Mouse (Mus musculus) myocyte (in vitro differentiated cells): Measurements from ENCODE around the gene Tmsb4x. TPM values are rescaled to one million over a fixed set of nuclear protein-coding genes. Genes with fewer than 3 reads are reported as not detected.

Experiments used
- H3K27me3 ChIP-seq: one replicate; pipeline ENCODE4 v1.6.1; 2011; ENCODE audit not compliant: control insufficient read depth, insufficient read depth, insufficient read length
- H3K36me3 ChIP-seq: one replicate; pipeline ENCODE4 v1.6.1; 2011; ENCODE audit not compliant: control insufficient read depth, insufficient read depth
- H3K4me2 ChIP-seq: one replicate; pipeline ENCODE4 v1.6.1; 2011; ENCODE audit warnings: low read depth, control low read depth
- H3K4me3 ChIP-seq: one replicate; pipeline ENCODE4 v1.5.1; 2011; ENCODE audit warnings: mild to moderate bottlenecking, control low read depth, moderate library complexity
- H3K79me2 ChIP-seq: one replicate; pipeline ENCODE4 v1.6.1; 2011; ENCODE audit not compliant: control insufficient read depth, insufficient read depth
- H3ac ChIP-seq: one replicate; pipeline ENCODE4 v1.6.1; 2011; ENCODE audit not compliant: control insufficient read depth, insufficient read length
- CEBPB ChIP-seq: IDR thresholded peaks from 2 replicates; pipeline ENCODE4 v1.6.1; 2011; ENCODE audit warnings: mild to moderate bottlenecking, moderate library complexity; ENCODE audit not compliant: poor library complexity, insufficient read depth, severe bottlenecking
- E2F4 ChIP-seq: IDR thresholded peaks from one replicate; pipeline ENCODE4 v1.6.1; 2011; ENCODE audit warnings: mild to moderate bottlenecking, control low read depth, moderate library complexity; ENCODE audit not compliant: insufficient read depth
- MAX ChIP-seq: IDR thresholded peaks from one replicate; pipeline ENCODE4 v1.6.1; 2011; ENCODE audit warnings: low read depth, mild to moderate bottlenecking, control low read depth
- MYOD1 ChIP-seq, 3 experiments: IDR thresholded peaks; one replicate each; pipeline ENCODE4 v1.6.1; 2011; ENCODE audit warnings: control low read depth in 2 of 3, low read depth in 2 of 3, mild to moderate bottlenecking in 2 of 3, moderate library complexity in 1 of 3; ENCODE audit not compliant: insufficient read length in 2 of 3, control insufficient read depth in 1 of 3
- MYOG ChIP-seq, 3 experiments: IDR thresholded peaks; one replicate each; pipeline ENCODE4 v1.6.1; 2011; ENCODE audit warnings: control low read depth in 2 of 3, low read depth in 2 of 3, mild to moderate bottlenecking in 2 of 3; ENCODE audit not compliant: insufficient read length in 2 of 3, control insufficient read depth in 1 of 3, insufficient read depth in 1 of 3
- POLR2A ChIP-seq: IDR thresholded peaks from one replicate; pipeline ENCODE4 v1.6.1; 2011; ENCODE audit warnings: low read depth, mild to moderate bottlenecking, control low read depth, moderate library complexity; ENCODE audit not compliant: insufficient read length
- POLR2AphosphoS2 ChIP-seq: IDR thresholded peaks from one replicate; pipeline ENCODE4 v1.6.1; 2011; ENCODE audit warnings: low read depth, control low read depth; ENCODE audit not compliant: insufficient read length
- REST ChIP-seq: IDR thresholded peaks from one replicate; pipeline ENCODE4 v1.6.1; 2011; ENCODE audit warnings: mild to moderate bottlenecking, control low read depth, moderate library complexity; ENCODE audit not compliant: insufficient read depth, insufficient read length
- SRF ChIP-seq: IDR thresholded peaks from one replicate; pipeline ENCODE4 v1.6.1; 2011; ENCODE audit warnings: low read depth; ENCODE audit not compliant: control insufficient read depth, insufficient read length
- TCF12 ChIP-seq: IDR thresholded peaks from one replicate; pipeline ENCODE4 v1.6.1; 2011; ENCODE audit warnings: mild to moderate bottlenecking, control low read depth; ENCODE audit not compliant: poor library complexity, insufficient read depth, severe bottlenecking
- TCF3 ChIP-seq: IDR thresholded peaks from one replicate; pipeline ENCODE4 v1.6.1; 2011; ENCODE audit warnings: low read depth, control low read depth; ENCODE audit not compliant: insufficient read length
- USF1 ChIP-seq: IDR thresholded peaks from one replicate; pipeline ENCODE4 v1.6.1; 2011; ENCODE audit warnings: low read depth, mild to moderate bottlenecking, control low read depth, moderate library complexity
- polyA plus RNA-seq: library from polyadenylated mRNA; unstranded; fragments of >200 nt; fragmentation: generic; extraction: Trizol; gene quantifications from one replicate; pipeline ENCODE4 v1.2.1, GENCODE M21; 2012; ENCODE audit warnings: missing spikeins

Tmsb4x gene
- polyA plus RNA-seq, 1 experiment: 1,682 TPM

- Histone ChIP-seq H3K4me2 (peak overlapping the region; percentile 75), H3ac (no peak overlapping the region), H3K4me3 (no peak overlapping the region), H3K79me2 (no peaks in the 10 kb centered on the region), H3K36me3 (no peaks in the 10 kb centered on the region), H3K27me3 (no peaks in the 10 kb centered on the region)
- TF ChIP-seq TCF3 (no peak), REST (no peak), MYOG (IDR thresholded peaks at IDR 0.05; ENCODE audit: control insufficient read depth in 1 of 3, insufficient read depth in 1 of 3, insufficient read length in 2 of 3, low read depth in 2 of 3) (no peak), MYOD1 (IDR thresholded peaks at IDR 0.05; ENCODE audit: control insufficient read depth in 1 of 3, insufficient read length in 2 of 3, low read depth in 2 of 3) (no peak), MAX (no peak), TCF12 (no peak), SRF (no peak), CEBPB (no peak)
Observed at GRCm38 (mm10) chrX:167183535-167183934, 25.6 kb downstream of the Tmsb4x start.

GRCm38 (mm10) chrX:167182411-167182810, 26.7 kb downstream of the Tmsb4x start:
- TF ChIP-seq TCF12: no peak
- no peak for TF ChIP-seq POLR2AphosphoS2
- no peak for TF ChIP-seq REST
- TF ChIP-seq SRF: no peak
- no peak for TF ChIP-seq E2F4
- no peak for TF ChIP-seq MYOG (IDR thresholded peaks at IDR 0.05; ENCODE audit: control insufficient read depth in 1 of 3, insufficient read depth in 1 of 3, insufficient read length in 2 of 3, low read depth in 2 of 3)
- no peak for TF ChIP-seq MAX
- no peak for TF ChIP-seq MYOD1 (IDR thresholded peaks at IDR 0.05; ENCODE audit: control insufficient read depth in 1 of 3, insufficient read length in 2 of 3, low read depth in 2 of 3)
- TF ChIP-seq TCF3: no peak
- H3ac ChIP-seq: no peak overlapping the region

GRCm38 (mm10) chrX:167179961-167180642, 29.0 kb downstream of the Tmsb4x start:
- Histone ChIP-seq H3K4me2 (no peak overlapping the region), H3K27me3 (no peaks in the 10 kb centered on the region), H3K36me3 (no peaks in the 10 kb centered on the region), H3ac (no peak overlapping the region), H3K4me3 (no peak overlapping the region), H3K79me2 (no peaks in the 10 kb centered on the region)
- no peak for TF ChIP-seq E2F4
- no peak for TF ChIP-seq POLR2AphosphoS2
- TF ChIP-seq USF1: no peak
- TF ChIP-seq MYOG (IDR thresholded peaks at IDR 0.05; ENCODE audit: control insufficient read depth in 1 of 3, insufficient read depth in 1 of 3, insufficient read length in 2 of 3, low read depth in 2 of 3): no peak
- TF ChIP-seq CEBPB: no peak
- no peak for TF ChIP-seq MYOD1 (IDR thresholded peaks at IDR 0.05; ENCODE audit: control insufficient read depth in 1 of 3, insufficient read length in 2 of 3, low read depth in 2 of 3)
- no peak for TF ChIP-seq REST
- TF ChIP-seq SRF: no peak
- TF ChIP-seq MAX: no peak
- TF ChIP-seq POLR2A: no peak

More at GRCm38 (mm10) chrX:167182411-167182810, 26.7 kb downstream of the Tmsb4x start:
- Histone ChIP-seq H3K79me2 (no peaks in the 10 kb centered on the region), H3K4me2 (no peak overlapping the region), H3K36me3 (no peaks in the 10 kb centered on the region), H3K4me3 (no peak overlapping the region), H3K27me3 (no peaks in the 10 kb centered on the region)

- no peaks in the 10 kb centered on the region for H3K79me2 ChIP-seq
- no peak overlapping the region for H3K4me3 ChIP-seq
- no peak overlapping the region for H3K4me2 ChIP-seq
- no peak overlapping the region for H3ac ChIP-seq
- H3K36me3 ChIP-seq: no peaks in the 10 kb centered on the region
- no peaks in the 10 kb centered on the region for H3K27me3 ChIP-seq
- TF ChIP-seq SRF (no peak), POLR2A (no peak), CEBPB (no peak), TCF3 (no peak), REST (no peak), POLR2AphosphoS2 (no peak), E2F4 (no peak), MYOG (IDR thresholded peaks at IDR 0.05; ENCODE audit: control insufficient read depth in 1 of 3, insufficient read depth in 1 of 3, insufficient read length in 2 of 3, low read depth in 2 of 3) (no peak), USF1 (no peak), TCF12 (no peak), MAX (no peak), MYOD1 (IDR thresholded peaks at IDR 0.05; ENCODE audit: control insufficient read depth in 1 of 3, insufficient read length in 2 of 3, low read depth in 2 of 3) (no peak)
Observed at GRCm38 (mm10) chrX:167179549-167179948, 29.6 kb downstream of the Tmsb4x start.

GRCm38 (mm10) chrX:167175319-167175718, 33.8 kb downstream of the Tmsb4x start:
- Histone ChIP-seq H3K79me2 (no peaks in the 10 kb centered on the region), H3K4me3 (no peak overlapping the region), H3K27me3 (no peaks in the 10 kb centered on the region), H3K36me3 (no peaks in the 10 kb centered on the region), H3ac (no peak overlapping the region), H3K4me2 (no peak overlapping the region)
- TF ChIP-seq TCF3 (no peak), REST (no peak), E2F4 (no peak), SRF (no peak), POLR2A (no peak), USF1 (no peak), MAX (no peak)
